Mouse (Mus musculus) frontal cortex, postnatal 10 days (tissue): ENCODE results near the gene Tas2r134.

Source experiments
- DNase-seq, 2 experiments: peaks; one replicate each; pipeline ENCODE4 v3.0.0; 2022; ENCODE audit warnings: low spot score in 2 of 2, mixed read lengths in 1 of 2

The Tas2r134 gene

DNA sequence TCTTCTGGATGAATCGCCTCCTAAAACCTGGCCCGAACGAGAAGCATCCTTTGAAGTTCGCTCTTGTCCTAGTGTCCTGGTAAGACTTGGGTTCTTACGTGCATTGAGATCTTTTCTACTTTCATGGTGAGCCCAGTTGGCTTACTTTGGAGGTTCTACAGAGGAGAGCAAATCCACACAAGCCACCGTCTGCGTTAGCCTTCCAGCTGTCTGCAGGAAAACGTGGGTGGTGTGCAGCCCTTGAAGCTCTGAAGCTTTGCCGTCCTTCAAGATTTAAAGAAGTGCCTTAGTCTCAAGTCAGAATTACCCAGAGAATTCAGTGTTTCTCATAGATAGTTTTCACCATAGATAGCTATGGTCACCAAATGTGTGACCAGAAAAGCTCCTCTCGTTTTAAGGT is 24.8 kb downstream of the Tas2r134 start:
- no peak for DNase-seq

DNA sequence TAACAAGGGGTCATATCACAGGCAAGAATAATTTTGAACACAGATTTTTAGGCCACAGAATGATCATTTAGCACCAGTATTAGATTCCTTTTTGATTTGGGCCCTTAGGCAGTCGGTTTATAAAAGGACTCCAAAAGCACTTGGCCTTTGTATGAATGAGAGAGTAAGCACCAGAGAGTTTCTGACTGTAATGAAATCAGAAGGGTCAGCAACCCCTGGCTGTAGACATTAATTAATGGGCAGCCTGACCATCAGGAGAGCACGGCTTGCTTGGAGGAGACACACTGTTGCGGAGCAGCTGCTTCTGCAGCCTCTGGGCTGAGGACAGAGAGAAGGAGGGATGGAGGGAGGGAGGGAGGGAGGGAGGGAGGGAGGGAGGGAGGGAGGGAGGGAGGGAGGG is 30.4 kb downstream of the Tas2r134 start:
- DNase-seq = no peak

DNA sequence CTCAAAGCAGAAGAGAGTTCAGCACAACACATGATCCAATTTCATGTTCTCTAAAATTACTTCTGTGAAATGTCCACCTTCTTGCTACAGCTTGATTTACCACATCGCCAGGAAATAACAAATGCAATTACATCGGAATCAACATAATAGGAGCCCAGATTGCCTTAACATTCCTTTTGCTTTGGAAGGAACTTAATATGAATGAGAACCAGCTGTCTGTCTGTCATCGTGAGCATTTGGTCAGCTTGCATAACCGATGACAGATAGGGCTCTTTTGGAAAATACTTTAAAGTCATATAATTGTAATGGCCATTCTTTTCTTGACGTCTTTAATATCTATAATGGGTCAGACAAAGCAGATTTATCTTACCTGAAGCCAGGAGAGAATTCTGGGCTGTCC is 31.0 kb downstream of the Tas2r134 start:
- DNase-seq = no peak

DNA sequence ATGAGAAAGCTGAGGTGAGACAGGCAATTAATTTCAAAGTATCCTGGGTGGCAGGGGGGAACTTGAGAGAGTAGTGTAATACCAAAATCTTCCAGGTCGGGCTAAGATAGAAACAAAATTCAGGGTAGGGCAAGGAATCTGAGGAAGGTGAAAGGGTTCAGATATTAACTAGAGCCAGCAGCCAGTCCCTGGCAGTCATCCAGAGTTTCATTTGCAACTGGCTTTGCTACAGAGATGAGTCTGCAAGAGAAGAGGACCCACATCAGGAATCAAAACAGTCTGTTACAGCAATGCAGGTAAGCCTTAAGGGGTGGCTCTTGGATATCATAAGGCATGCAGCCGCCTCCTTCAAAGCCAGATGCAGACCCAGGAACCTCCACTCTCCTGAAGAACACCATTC is 47.0 kb downstream of the Tas2r134 start:
- DNase-seq = no peak
